Mouse (Mus musculus) thymus, adult 2 months (tissue): ENCODE measurements at regions not wholly inside any gene's neighbourhood (a gene's known extent, or its start where the extent isn't known, plus 50 kb on each side); places are given as distances from the start of the nearest gene placed in this dataset.

Experiments used
- CTCF ChIP-seq: fragments of 200-500 bp; IDR thresholded peaks from 2 replicates; pipeline ENCODE4 v1.5.1; 2012; ENCODE audit warnings: mild to moderate bottlenecking, control low read depth, low read length, moderate library complexity, borderline replicate concordance; ENCODE audit not compliant: control insufficient read depth, poor library complexity, insufficient read depth; ENCODE audit errors: extremely low read depth
- POLR2A ChIP-seq: fragments of 200-500 bp; IDR thresholded peaks from 2 replicates; pipeline ENCODE4 v1.6.1; 2012; ENCODE audit warnings: mild to moderate bottlenecking, low read length, control low read depth, moderate library complexity; ENCODE audit not compliant: control insufficient read depth, poor library complexity, insufficient read depth; ENCODE audit errors: extremely low read depth

DNA sequence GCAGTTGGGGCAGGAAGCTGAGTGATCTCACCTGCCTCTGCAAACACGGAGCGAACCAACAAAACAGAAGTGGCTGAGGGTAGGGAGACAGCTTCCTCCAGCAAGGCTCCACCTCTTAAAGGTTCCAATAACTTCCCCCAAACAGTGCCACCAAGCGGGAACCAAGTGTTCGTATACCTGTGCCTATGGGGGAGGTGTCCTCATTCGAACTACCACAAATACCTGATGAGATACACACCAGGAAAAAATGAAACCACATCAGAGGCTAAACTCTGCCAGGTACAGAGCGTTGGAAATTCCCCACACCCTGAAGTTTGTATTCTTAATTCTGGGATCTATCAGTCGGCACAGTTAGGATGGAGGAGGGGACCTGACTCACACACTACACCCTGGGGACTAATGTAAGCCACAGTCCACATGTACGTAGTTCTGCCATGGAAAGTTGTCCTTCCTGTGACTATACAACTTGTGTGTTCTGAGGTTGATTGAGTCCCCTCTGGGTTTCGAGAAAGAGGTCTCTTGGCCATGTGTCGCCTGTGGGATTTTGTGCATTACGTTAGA lies 74.4 kb upstream of the Bach2 start:
- no peak for TF ChIP-seq POLR2A
- TF ChIP-seq CTCF: no peak
